Mouse (Mus musculus): Measurements from ENCODE around the gene 1700030J22Rik. TPM values are rescaled to one million over a fixed set of nuclear protein-coding genes. Genes with fewer than 3 reads are reported as not detected.

Gene 1700030J22Rik
- polyA plus RNA-seq, 1 experiment from 2014 or later = 8.0 TPM

- no peaks in the 10 kb centered on the region for H3K9me3 ChIP-seq (ENCODE audit: control insufficient read depth, low read length)
- peaks cover 11% of the 10 kb centered on the region for H3K4me1 ChIP-seq (ENCODE audit: control insufficient read depth, insufficient read depth, low read depth, low read length)
- ATAC-seq = no peak
- no peak overlapping the region; the same call in 1 of the 2 replicates for H3K9ac ChIP-seq (ENCODE audit: low read depth, low read length)
- peaks cover 5% of the 10 kb centered on the region; the same call in 1 of the 2 replicates for H3K36me3 ChIP-seq (ENCODE audit: control insufficient read depth, insufficient read depth, low read length)
- WGBS = 38% methylated on average over 5 of the region's 5 CpGs
- no peaks in the 10 kb centered on the region for H3K27me3 ChIP-seq (replicated peaks; ENCODE audit: control insufficient read depth, insufficient read depth, low read length)
- no peak overlapping the region for H3K27ac ChIP-seq (ENCODE audit: low read depth, low read length)
- no peak overlapping the region for H3K4me3 ChIP-seq (ENCODE audit: low read length)
- no peak overlapping the region for H3K4me2 ChIP-seq (ENCODE audit: low read length)
Observed at GRCm38 (mm10) chr8:116975066-116975465, 3.7 kb downstream of the 1700030J22Rik start.

GRCm38 (mm10) chr8:116969531-116969930 is 9.2 kb downstream of the 1700030J22Rik start:
- H3K4me3 ChIP-seq (ENCODE audit: low read length) = no peak overlapping the region
- no peak overlapping the region for H3K4me2 ChIP-seq (ENCODE audit: low read length)
- H3K9ac ChIP-seq (ENCODE audit: low read depth, low read length) = no peak overlapping the region
- H3K9me3 ChIP-seq (ENCODE audit: control insufficient read depth, low read length) = no peaks in the 10 kb centered on the region
- 85% methylated on average over 6 of the region's 6 CpGs for WGBS
- ATAC-seq = no peak
- H3K27me3 ChIP-seq (replicated peaks; ENCODE audit: control insufficient read depth, insufficient read depth, low read length) = no peaks in the 10 kb centered on the region
- no peaks in the 10 kb centered on the region for H3K4me1 ChIP-seq (ENCODE audit: control insufficient read depth, insufficient read depth, low read depth, low read length)
- peaks cover 5% of the 10 kb centered on the region; the same call in 1 of the 2 replicates for H3K36me3 ChIP-seq (ENCODE audit: control insufficient read depth, insufficient read depth, low read length)
- no peak overlapping the region for H3K27ac ChIP-seq (ENCODE audit: low read depth, low read length)

DNA sequence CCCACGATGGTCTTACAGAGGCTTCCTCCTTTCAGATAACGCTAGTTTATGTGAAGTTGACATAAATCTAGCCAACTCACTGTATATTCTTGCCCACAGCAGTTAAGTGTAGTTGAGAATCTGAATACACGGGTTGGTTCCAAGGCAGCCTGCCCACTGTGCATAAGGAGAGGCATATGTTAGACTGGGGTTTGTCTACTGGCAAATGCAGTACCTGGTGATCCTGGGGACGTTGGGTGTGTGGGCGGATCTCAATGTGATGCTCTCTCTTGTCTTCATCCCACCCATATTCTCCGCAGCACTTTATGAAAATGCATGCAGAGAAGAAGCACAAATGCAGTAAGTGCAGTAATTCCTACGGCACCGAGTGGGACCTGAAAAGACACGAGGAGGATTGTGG is 24.3 kb downstream of the 1700030J22Rik start:
- Histone ChIP-seq H3K4me1 (ENCODE audit: control insufficient read depth, insufficient read depth, low read depth, low read length) (no peaks in the 10 kb centered on the region), H3K27me3 (replicated peaks; ENCODE audit: control insufficient read depth, insufficient read depth, low read length) (no peaks in the 10 kb centered on the region), H3K9me3 (ENCODE audit: control insufficient read depth, low read length) (no peaks in the 10 kb centered on the region), H3K4me3 (ENCODE audit: low read length) (no peak overlapping the region), H3K36me3 (ENCODE audit: control insufficient read depth, insufficient read depth, low read length) (peaks cover 35% of the 10 kb centered on the region), H3K9ac (ENCODE audit: low read depth, low read length) (no peak overlapping the region), H3K27ac (ENCODE audit: low read depth, low read length) (no peak overlapping the region), H3K4me2 (ENCODE audit: low read length) (no peak overlapping the region)
- ATAC-seq = no peak
- WGBS = 95% methylated on average over 9 of the region's 9 CpGs

GRCm38 (mm10) chr8:116952428-116952827 is 26.3 kb downstream of the 1700030J22Rik start:
- 94% methylated on average over 7 of the region's 8 CpGs for WGBS
- Histone ChIP-seq H3K9ac (ENCODE audit: low read depth, low read length) (no peak overlapping the region), H3K9me3 (ENCODE audit: control insufficient read depth, low read length) (no peaks in the 10 kb centered on the region), H3K27ac (ENCODE audit: low read depth, low read length) (no peak overlapping the region), H3K36me3 (ENCODE audit: control insufficient read depth, insufficient read depth, low read length) (peaks cover 26% of the 10 kb centered on the region), H3K27me3 (replicated peaks; ENCODE audit: control insufficient read depth, insufficient read depth, low read length) (no peaks in the 10 kb centered on the region), H3K4me2 (ENCODE audit: low read length) (no peak overlapping the region), H3K4me3 (ENCODE audit: low read length) (no peak overlapping the region), H3K4me1 (ENCODE audit: control insufficient read depth, insufficient read depth, low read depth, low read length) (no peaks in the 10 kb centered on the region)
- no peak for ATAC-seq

GRCm38 (mm10) chr8:116951778-116952177 is 27.0 kb downstream of the 1700030J22Rik start:
- Histone ChIP-seq H3K9me3 (ENCODE audit: control insufficient read depth, low read length) (no peaks in the 10 kb centered on the region), H3K9ac (ENCODE audit: low read depth, low read length) (no peak overlapping the region), H3K4me3 (ENCODE audit: low read length) (no peak overlapping the region), H3K4me2 (ENCODE audit: low read length) (no peak overlapping the region), H3K27ac (ENCODE audit: low read depth, low read length) (no peak overlapping the region), H3K36me3 (ENCODE audit: control insufficient read depth, insufficient read depth, low read length) (peaks cover 22% of the 10 kb centered on the region), H3K27me3 (replicated peaks; ENCODE audit: control insufficient read depth, insufficient read depth, low read length) (no peaks in the 10 kb centered on the region), H3K4me1 (ENCODE audit: control insufficient read depth, insufficient read depth, low read depth, low read length) (no peaks in the 10 kb centered on the region)
- no peak for ATAC-seq
- WGBS = 98% methylated on average over 2 of the region's 2 CpGs

DNA sequence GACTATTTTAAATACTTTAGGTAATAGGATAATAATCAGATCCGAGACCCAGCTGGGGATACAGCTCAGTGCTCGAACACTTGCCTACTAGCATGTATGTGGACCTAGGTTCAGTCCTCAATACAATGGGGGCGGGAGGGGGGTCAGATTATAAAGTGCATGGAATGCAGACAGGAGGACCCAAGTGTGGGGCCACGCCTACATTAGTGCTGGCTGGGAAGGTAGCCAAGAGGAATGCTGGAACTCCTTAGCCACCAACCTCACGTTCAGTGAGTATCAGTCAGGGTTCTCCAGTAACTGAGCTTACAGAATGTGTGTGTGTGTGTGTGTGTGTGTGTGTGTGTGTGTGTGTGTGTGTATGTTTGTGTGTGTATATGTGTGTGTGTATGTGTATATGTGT is 27.4 kb downstream of the 1700030J22Rik start:
- Histone ChIP-seq H3K4me3 (ENCODE audit: low read length) (no peak overlapping the region), H3K27me3 (replicated peaks; ENCODE audit: control insufficient read depth, insufficient read depth, low read length) (no peaks in the 10 kb centered on the region), H3K9me3 (ENCODE audit: control insufficient read depth, low read length) (no peaks in the 10 kb centered on the region), H3K36me3 (ENCODE audit: control insufficient read depth, insufficient read depth, low read length) (peaks cover 22% of the 10 kb centered on the region), H3K9ac (ENCODE audit: low read depth, low read length) (no peak overlapping the region), H3K27ac (ENCODE audit: low read depth, low read length) (no peak overlapping the region), H3K4me2 (ENCODE audit: low read length) (no peak overlapping the region), H3K4me1 (ENCODE audit: control insufficient read depth, insufficient read depth, low read depth, low read length) (peaks cover 3% of the 10 kb centered on the region; the same call in 1 of the 2 replicates)
- 69% methylated on average over 5 of the region's 5 CpGs for WGBS
- ATAC-seq = no peak

- no peak for ATAC-seq
- no peak overlapping the region for H3K4me3 ChIP-seq (ENCODE audit: low read length)
- no peak overlapping the region for H3K4me2 ChIP-seq (ENCODE audit: low read length)
- H3K9ac ChIP-seq (ENCODE audit: low read depth, low read length) = no peak overlapping the region
- 95% methylated on average over 7 of the region's 7 CpGs for WGBS
- H3K36me3 ChIP-seq (ENCODE audit: control insufficient read depth, insufficient read depth, low read length) = no peaks in the 10 kb centered on the region
- H3K27me3 ChIP-seq (replicated peaks; ENCODE audit: control insufficient read depth, insufficient read depth, low read length) = no peaks in the 10 kb centered on the region
- no peak overlapping the region for H3K27ac ChIP-seq (ENCODE audit: low read depth, low read length)
- no peaks in the 10 kb centered on the region for H3K9me3 ChIP-seq (ENCODE audit: control insufficient read depth, low read length)
- peaks cover 16% of the 10 kb centered on the region for H3K4me1 ChIP-seq (ENCODE audit: control insufficient read depth, insufficient read depth, low read depth, low read length)
Observed at GRCm38 (mm10) chr8:116947589-116947988, 31.2 kb downstream of the 1700030J22Rik start.

DNA sequence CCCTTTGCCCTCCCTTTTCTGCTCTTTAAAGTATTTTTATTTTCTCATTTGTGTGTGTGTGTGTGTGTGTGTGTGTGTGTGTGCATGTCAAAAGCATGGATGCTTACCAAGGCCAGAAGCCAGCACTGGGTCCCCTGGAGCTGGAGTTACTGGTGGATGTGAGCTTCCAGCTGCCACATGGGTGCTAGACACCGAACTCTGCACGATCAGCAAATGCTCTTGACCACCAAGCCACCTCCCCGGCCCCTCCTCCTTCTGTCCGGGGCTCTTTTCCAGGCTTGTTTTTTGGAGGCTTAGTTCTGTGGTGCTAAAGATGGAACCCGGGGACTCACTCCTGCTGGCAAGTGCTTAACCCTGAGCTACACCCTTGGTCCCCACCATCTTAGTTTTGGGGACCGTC is 31.9 kb downstream of the 1700030J22Rik start:
- no peak overlapping the region for H3K4me3 ChIP-seq (ENCODE audit: low read length)
- H3K9me3 ChIP-seq (ENCODE audit: control insufficient read depth, low read length) = no peaks in the 10 kb centered on the region
- no peak for ATAC-seq
- peaks cover 16% of the 10 kb centered on the region for H3K4me1 ChIP-seq (ENCODE audit: control insufficient read depth, insufficient read depth, low read depth, low read length)
- no peak overlapping the region for H3K27ac ChIP-seq (ENCODE audit: low read depth, low read length)
- H3K4me2 ChIP-seq (ENCODE audit: low read length) = no peak overlapping the region
- no peak overlapping the region for H3K9ac ChIP-seq (ENCODE audit: low read depth, low read length)
- WGBS = 90% methylated on average over 6 of the region's 6 CpGs
- H3K36me3 ChIP-seq (ENCODE audit: control insufficient read depth, insufficient read depth, low read length) = no peaks in the 10 kb centered on the region
- H3K27me3 ChIP-seq (replicated peaks; ENCODE audit: control insufficient read depth, insufficient read depth, low read length) = no peaks in the 10 kb centered on the region

GRCm38 (mm10) chr8:116946268-116946838 is 32.4 kb downstream of the 1700030J22Rik start:
- H3K27ac ChIP-seq (ENCODE audit: low read depth, low read length) = no peak overlapping the region
- WGBS = 85% methylated on average over 21 of the region's 21 CpGs
- H3K4me2 ChIP-seq (ENCODE audit: low read length) = no peak overlapping the region
- no peaks in the 10 kb centered on the region for H3K9me3 ChIP-seq (ENCODE audit: control insufficient read depth, low read length)
- H3K4me1 ChIP-seq (ENCODE audit: control insufficient read depth, insufficient read depth, low read depth, low read length) = peaks cover 16% of the 10 kb centered on the region
- no peaks in the 10 kb centered on the region for H3K27me3 ChIP-seq (replicated peaks; ENCODE audit: control insufficient read depth, insufficient read depth, low read length)
- H3K4me3 ChIP-seq (ENCODE audit: low read length) = no peak overlapping the region
- H3K9ac ChIP-seq (ENCODE audit: low read depth, low read length) = no peak overlapping the region
- no peak for ATAC-seq
- no peaks in the 10 kb centered on the region for H3K36me3 ChIP-seq (ENCODE audit: control insufficient read depth, insufficient read depth, low read length)

All from hindbrain, embryonic 16.5 days (tissue).